Mouse (Mus musculus) gastrocnemius, postnatal 4 days (tissue): ENCODE measurements at regions not wholly inside any gene's neighbourhood (a gene's known extent, or its start where the extent isn't known, plus 50 kb on each side); places are given as distances from the start of the nearest gene placed in this dataset.

ENCODE experiments used
- DNase-seq, 2 experiments: peaks; one replicate each; pipeline ENCODE4 v3.0.0; 2021 to 2022; ENCODE audit warnings: low spot score in 2 of 2, mixed read lengths in 2 of 2

- DNase-seq: no peak
Measured at GRCm38 (mm10) chr9:14213283-14213682, 61.6 kb upstream of the Sesn3 start.

GRCm38 (mm10) chr9:14215171-14215782 lies 59.6 kb upstream of the Sesn3 start:
- DNase-seq: no peak

- no peak for DNase-seq
Measured at GRCm38 (mm10) chr9:14215961-14216360, 58.9 kb upstream of the Sesn3 start.

GRCm38 (mm10) chr9:14222936-14223335 lies 51.9 kb upstream of the Sesn3 start:
- DNase-seq: no peak
